Mouse (Mus musculus): ENCODE measurements around the gene Usp47. TPM values are rescaled to one million over a fixed set of nuclear protein-coding genes. Genes with fewer than 3 reads are reported as not detected.
"Not testable (repeated sequence)": the region's sequence is repeated elsewhere in the genome, so short reads cannot be mapped to it uniquely, and the experiment has no call there.

Gene Usp47
- total and polyA plus RNA-seq, 2 experiments from 2014 or later, result 44.9 to 55.7 TPM

DNA sequence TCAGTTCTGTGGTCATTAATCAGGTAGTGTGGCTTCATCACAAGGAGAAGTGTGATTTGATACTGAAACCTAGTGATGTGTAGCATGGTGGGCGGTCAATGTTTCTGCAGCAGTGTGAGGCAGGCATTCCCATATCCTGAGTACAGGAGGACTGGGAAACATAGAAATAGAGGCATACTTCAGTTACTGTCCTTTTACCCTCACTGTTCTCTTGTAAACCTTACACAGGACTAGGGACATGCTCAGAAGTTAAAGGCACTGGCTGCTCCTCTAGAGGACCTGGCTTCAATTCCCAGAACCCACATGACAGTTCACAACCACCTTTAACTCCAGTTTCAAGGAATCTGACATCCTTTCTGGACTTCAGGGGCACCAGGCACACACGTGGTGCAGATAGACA is 62.9 kb downstream of the Usp47 start:
- Histone ChIP-seq H3K9me3 (ENCODE audit: low read length) (no peaks in the 10 kb centered on the region), H3K36me3 (ENCODE audit: insufficient read depth, low read length) (peaks cover 41% of the 10 kb centered on the region), H3K27ac (no peak overlapping the region), H3K9ac (replicated peaks; ENCODE audit: low read length) (no peak overlapping the region), H3K27me3 (ENCODE audit: insufficient read depth, low read length) (no peaks in the 10 kb centered on the region), H3K4me1 (ENCODE audit: insufficient read depth, low read length) (no peaks in the 10 kb centered on the region), H3K4me3 (ENCODE audit: low read length) (no peak overlapping the region), H3K4me2 (ENCODE audit: low read depth, low read length) (no peak overlapping the region)
- 91% methylated on average over 2 of the region's 2 CpGs for WGBS
- DNase-seq (ENCODE audit: low spot score) (no peak), ATAC-seq (no peak)
- no peak for TF ChIP-seq CTCF (IDR thresholded peaks at IDR 0.05; ENCODE audit: low read depth)

DNA sequence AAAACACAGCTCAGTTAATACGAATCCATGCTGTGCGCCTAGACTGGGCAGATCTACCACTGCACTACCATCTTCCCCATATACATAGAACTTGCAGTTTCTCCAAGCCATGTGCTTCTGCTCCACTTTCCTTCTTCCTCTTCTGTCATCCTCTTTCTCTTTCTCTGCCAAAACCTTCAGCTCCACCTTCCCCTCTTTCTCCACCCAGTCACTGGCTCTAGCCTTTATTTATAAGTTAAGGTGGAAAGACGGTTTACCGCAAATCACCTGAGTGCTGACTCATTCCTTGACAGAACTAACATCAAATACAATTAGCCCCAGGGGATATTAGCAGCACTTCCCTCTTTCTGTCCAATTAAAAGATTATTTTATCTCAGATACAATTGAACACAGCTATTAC is 71.6 kb downstream of the Usp47 start:
- H3K27ac ChIP-seq; ATAC-seq; H3K4me3 ChIP-seq (ENCODE audit: low read length); H3K4me1 ChIP-seq (ENCODE audit: insufficient read depth, low read length); H3K4me2 ChIP-seq (ENCODE audit: low read depth, low read length); H3K9me3 ChIP-seq (ENCODE audit: low read length); H3K9ac ChIP-seq (replicated peaks; ENCODE audit: low read length); DNase-seq (ENCODE audit: low spot score); H3K27me3 ChIP-seq (ENCODE audit: insufficient read depth, low read length): not testable (repeated sequence)
- 90% methylated on average over 4 of the region's 4 CpGs for whole genome bisulfite sequencing
- H3K36me3 ChIP-seq (ENCODE audit: insufficient read depth, low read length), result peaks cover 47% of the 10 kb centered on the region

DNA sequence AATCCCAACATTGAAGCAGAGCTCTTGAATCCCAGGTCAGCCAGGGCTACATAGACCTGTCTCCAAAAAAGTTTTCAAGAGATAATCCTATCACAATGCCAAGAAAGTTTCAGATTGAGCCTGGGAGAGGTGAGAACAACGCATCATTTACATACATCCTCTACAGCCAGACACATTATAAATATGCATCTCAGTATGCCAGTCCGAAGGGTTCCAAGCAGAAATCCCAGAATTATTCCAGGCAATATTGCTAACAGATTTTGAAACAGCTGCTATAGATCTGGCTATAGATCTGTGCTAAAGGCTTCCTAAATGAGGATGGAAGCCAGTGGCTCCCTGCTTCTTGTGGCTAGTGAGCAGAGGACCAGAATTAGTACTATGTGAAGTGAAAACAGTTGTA is 77.6 kb downstream of the Usp47 start:
- DNase-seq (ENCODE audit: low spot score) (no peak), ATAC-seq (no peak)
- Histone ChIP-seq H3K36me3 (ENCODE audit: insufficient read depth, low read length) (peaks cover 37% of the 10 kb centered on the region), H3K9ac (replicated peaks; ENCODE audit: low read length) (no peak overlapping the region), H3K4me2 (ENCODE audit: low read depth, low read length) (no peak overlapping the region), H3K4me1 (ENCODE audit: insufficient read depth, low read length) (no peaks in the 10 kb centered on the region), H3K4me3 (ENCODE audit: low read length) (no peak overlapping the region), H3K27ac (no peak overlapping the region), H3K9me3 (ENCODE audit: low read length) (no peaks in the 10 kb centered on the region), H3K27me3 (ENCODE audit: insufficient read depth, low read length) (no peaks in the 10 kb centered on the region)
- WGBS, result 93% methylated on average over 2 of the region's 2 CpGs
- no peak for TF ChIP-seq CTCF (IDR thresholded peaks at IDR 0.05; ENCODE audit: low read depth)

DNA sequence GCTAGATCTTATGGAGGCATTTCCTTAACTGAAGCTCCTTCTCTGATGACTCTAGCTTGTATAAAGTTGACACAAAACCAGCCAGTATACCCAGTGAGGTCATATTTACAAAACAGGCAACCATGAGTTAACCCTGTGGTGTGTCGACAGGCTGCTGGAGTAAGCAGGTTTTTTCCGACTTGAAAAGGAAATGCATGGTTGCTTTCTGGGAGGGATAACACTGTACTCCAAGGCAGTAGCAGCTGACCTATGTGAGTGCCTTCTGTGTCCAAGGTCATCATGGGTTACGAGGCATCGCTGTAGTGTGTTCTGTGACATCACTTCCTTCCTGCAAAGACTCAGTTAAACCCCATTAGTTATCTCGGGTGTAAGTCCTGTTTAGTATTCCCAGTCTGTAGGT is 79.6 kb downstream of the Usp47 start:
- no peak overlapping the region for H3K9ac ChIP-seq (replicated peaks; ENCODE audit: low read length)
- no peak overlapping the region for H3K4me2 ChIP-seq (ENCODE audit: low read depth, low read length)
- peaks cover 46% of the 10 kb centered on the region for H3K36me3 ChIP-seq (ENCODE audit: insufficient read depth, low read length)
- H3K4me1 ChIP-seq (ENCODE audit: insufficient read depth, low read length), result no peaks in the 10 kb centered on the region
- WGBS, result 83% methylated on average over 5 of the region's 5 CpGs
- TF ChIP-seq CTCF (IDR thresholded peaks at IDR 0.05; ENCODE audit: low read depth), result no peak
- H3K4me3 ChIP-seq (ENCODE audit: low read length), result no peak overlapping the region
- H3K27me3 ChIP-seq (ENCODE audit: insufficient read depth, low read length), result no peaks in the 10 kb centered on the region
- no peaks in the 10 kb centered on the region for H3K9me3 ChIP-seq (ENCODE audit: low read length)
- ATAC-seq (no peak), DNase-seq (ENCODE audit: low spot score) (no peak)
- no peak overlapping the region for H3K27ac ChIP-seq

DNA sequence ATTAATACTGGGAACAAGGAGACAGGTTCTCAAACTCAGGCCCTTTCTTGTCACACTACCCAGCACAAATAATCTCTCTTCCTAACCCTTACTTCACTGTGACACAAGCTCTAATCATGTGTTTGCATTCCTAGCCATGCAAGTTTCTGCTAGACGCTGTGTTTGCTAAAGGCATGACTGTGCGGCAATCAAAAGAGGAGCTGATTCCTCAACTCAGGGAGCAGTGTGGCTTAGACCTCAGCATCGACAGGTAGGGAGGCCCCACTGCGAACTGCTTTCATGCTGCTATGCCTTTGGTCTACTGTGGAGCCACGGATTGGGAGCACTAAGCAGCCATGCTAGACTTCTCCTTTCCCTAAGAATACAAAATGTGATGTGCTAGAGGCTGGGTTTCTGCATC is 80.5 kb downstream of the Usp47 start:
- 91% methylated on average over 5 of the region's 5 CpGs for WGBS
- Histone ChIP-seq H3K9ac (replicated peaks; ENCODE audit: low read length) (no peak overlapping the region), H3K4me3 (ENCODE audit: low read length) (no peak overlapping the region), H3K4me2 (ENCODE audit: low read depth, low read length) (no peak overlapping the region), H3K27me3 (ENCODE audit: insufficient read depth, low read length) (no peaks in the 10 kb centered on the region), H3K9me3 (ENCODE audit: low read length) (no peaks in the 10 kb centered on the region), H3K4me1 (ENCODE audit: insufficient read depth, low read length) (no peaks in the 10 kb centered on the region), H3K36me3 (ENCODE audit: insufficient read depth, low read length) (peaks cover 45% of the 10 kb centered on the region), H3K27ac (no peak overlapping the region)
- ATAC-seq, result no peak
- no peak for DNase-seq (ENCODE audit: low spot score)
- no peak for TF ChIP-seq CTCF (IDR thresholded peaks at IDR 0.05; ENCODE audit: low read depth)

DNA sequence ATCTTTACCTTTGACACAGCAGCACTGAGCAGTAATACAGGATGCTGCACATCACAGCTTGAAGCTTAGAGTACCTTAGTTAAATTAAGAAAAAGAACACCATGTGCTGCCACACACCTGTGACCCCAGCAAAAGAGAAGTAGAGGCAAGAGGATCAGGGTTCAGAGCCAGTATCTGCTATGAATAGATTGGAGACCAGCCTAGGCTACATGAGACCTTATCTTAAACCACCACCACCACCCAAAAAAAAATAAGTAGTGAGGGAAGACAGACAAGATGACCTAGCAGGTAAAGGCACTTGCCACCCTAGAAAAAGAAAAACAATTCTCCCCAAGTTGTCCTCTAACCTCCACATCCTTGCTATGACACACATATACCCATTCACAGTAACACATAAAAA is 85.5 kb downstream of the Usp47 start:
- peaks cover 39% of the 10 kb centered on the region for H3K36me3 ChIP-seq (ENCODE audit: insufficient read depth, low read length)

DNA sequence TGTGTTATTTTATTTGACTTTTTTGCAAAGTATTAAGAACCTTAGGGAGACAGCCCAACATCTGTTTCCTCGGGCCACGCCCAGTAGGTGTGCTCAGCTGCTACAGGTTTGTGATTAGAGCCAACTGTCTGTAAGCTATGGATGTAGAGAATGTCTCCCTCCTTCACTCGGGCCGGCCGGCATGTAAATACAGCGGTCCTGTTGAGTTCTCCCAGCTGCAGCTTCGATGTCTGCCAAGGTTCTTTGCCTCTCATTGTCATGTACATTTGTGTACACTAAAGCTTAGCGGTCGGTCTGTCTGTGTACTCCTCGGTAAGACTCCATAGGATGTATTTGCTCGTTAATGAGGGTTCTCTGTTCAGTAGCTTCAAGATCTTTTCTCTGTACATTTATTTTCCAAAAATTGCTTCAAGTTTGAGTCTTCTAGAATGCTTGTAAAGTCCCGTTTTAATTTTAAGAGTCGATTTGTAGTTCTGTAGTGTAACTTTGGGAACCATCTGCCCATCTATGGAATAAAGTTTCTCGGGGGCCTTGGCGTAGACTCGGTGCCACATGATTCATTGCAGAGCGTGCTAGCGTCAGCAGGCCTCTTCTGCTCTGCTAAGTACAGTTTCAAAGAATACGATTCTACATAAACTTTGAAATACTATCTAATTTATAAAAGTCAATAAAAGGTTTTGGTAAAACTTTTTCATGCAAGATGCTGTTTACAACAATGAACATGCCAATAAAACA is 87.5 kb downstream of the Usp47 start:
- Histone ChIP-seq H3K9me3 (ENCODE audit: low read length) (no peaks in the 10 kb centered on the region), H3K27ac (no peak overlapping the region), H3K4me1 (ENCODE audit: insufficient read depth, low read length) (no peaks in the 10 kb centered on the region), H3K27me3 (ENCODE audit: insufficient read depth, low read length) (no peaks in the 10 kb centered on the region), H3K9ac (replicated peaks; ENCODE audit: low read length) (no peak overlapping the region), H3K36me3 (ENCODE audit: insufficient read depth, low read length) (peaks cover 33% of the 10 kb centered on the region), H3K4me2 (ENCODE audit: low read depth, low read length) (no peak overlapping the region), H3K4me3 (ENCODE audit: low read length) (no peak overlapping the region)
- ATAC-seq (no peak), DNase-seq (ENCODE audit: low spot score) (no peak)
- TF ChIP-seq CTCF (IDR thresholded peaks at IDR 0.05; ENCODE audit: low read depth), result no peak
- 86% methylated on average over 19 of the region's 19 CpGs for WGBS

More for the DNA sequence above, 85.5 kb downstream of the Usp47 start:
- DNase-seq (ENCODE audit: low spot score) (no peak), ATAC-seq (no peak)
- H3K4me3 ChIP-seq (ENCODE audit: low read length), result no peak overlapping the region
- H3K27me3 ChIP-seq (ENCODE audit: insufficient read depth, low read length), result no peaks in the 10 kb centered on the region
- no peak overlapping the region for H3K9ac ChIP-seq (replicated peaks; ENCODE audit: low read length)
- H3K9me3 ChIP-seq (ENCODE audit: low read length), result no peaks in the 10 kb centered on the region
- TF ChIP-seq CTCF (IDR thresholded peaks at IDR 0.05; ENCODE audit: low read depth), result no peak
- H3K4me1 ChIP-seq (ENCODE audit: insufficient read depth, low read length), result no peaks in the 10 kb centered on the region
- H3K4me2 ChIP-seq (ENCODE audit: low read depth, low read length), result no peak overlapping the region
- H3K27ac ChIP-seq, result no peak overlapping the region

All from hindbrain, postnatal 0 days (tissue).